In the genomic region with DNA sequence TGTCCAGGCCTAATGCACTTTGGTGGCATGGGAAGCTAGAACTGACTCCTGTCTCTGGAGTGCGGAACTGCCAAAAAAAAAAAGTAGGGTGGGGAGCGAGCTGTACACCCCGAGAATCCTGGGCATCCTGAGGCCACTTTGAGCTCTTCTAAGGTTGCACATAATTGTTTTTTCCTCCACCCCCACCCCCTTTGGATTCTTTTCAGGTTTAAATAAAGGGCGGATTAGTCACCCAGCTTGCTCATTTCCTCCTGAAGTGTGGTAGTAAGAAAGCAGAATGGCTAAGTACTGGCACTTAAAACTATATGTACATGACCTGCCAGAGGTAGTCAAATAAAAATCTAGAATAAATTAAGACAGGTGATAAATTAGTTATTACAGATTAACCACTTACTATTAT, we compare ENCODE assay signal across 10 mouse cellular contexts.
"Had no signal": no experiment of that assay in that cellular context is flagged by ENCODE, and none has a peak within 500 bp of the region (broad histone marks: within the 10 kb centered on the region; RNA-seq: fewer than 3 reads in every experiment).

No protein-coding gene starts in this region.

- H3K27me3 ChIP-seq: limb, embryonic 13.5 days; midbrain, embryonic 13.5 days had no signal

- H3K4me2 ChIP-seq: limb, embryonic 13.5 days; midbrain, embryonic 13.5 days had no signal

- ATAC-seq: midbrain, embryonic 13.5 days had no signal

- H3K9me3 ChIP-seq: limb, embryonic 13.5 days; midbrain, embryonic 13.5 days had no signal

- DNase-seq: kidney, adult 2 months; kidney, postnatal 25 days; left cerebral cortex, postnatal 4 days; lung, adult 18-20 months; lung, postnatal 14 days; thymus, postnatal 4 days had no signal

- H3K4me3 ChIP-seq: limb, embryonic 13.5 days; midbrain, embryonic 13.5 days had no signal

- H3K9ac ChIP-seq: limb, embryonic 13.5 days; liver, embryonic 14.5 days; midbrain, embryonic 13.5 days had no signal

- H3K4me1 ChIP-seq: midbrain, embryonic 13.5 days had no signal

- H3K27ac ChIP-seq: limb, embryonic 13.5 days; liver, embryonic 14.5 days; midbrain, embryonic 13.5 days; stomach, postnatal 0 days had no signal
